Mouse (Mus musculus) heart, postnatal 0 days (tissue): ENCODE measurements at regions not wholly inside any gene's neighbourhood (a gene's known extent, or its start where the extent isn't known, plus 50 kb on each side); places are given as distances from the start of the nearest gene placed in this dataset.

ENCODE experiments used
- CTCF ChIP-seq: IDR thresholded peaks from 2 replicates; pipeline ENCODE4 v1.5.1; 2016; ENCODE audit warnings: antibody characterized with exemption, control low read depth, low read depth
- EP300 ChIP-seq: IDR thresholded peaks from 2 replicates; pipeline ENCODE4 v1.6.1; 2016; ENCODE audit warnings: antibody characterized with exemption, low read depth

- no peak for TF ChIP-seq CTCF
- TF ChIP-seq EP300: no peak
Measured at GRCm38 (mm10) chr1:35428126-35428840, 578.5 kb downstream of the Plekhb2 start.
